Mouse (Mus musculus): ENCODE results near the gene Zc3h15. TPM values are rescaled to one million over a fixed set of nuclear protein-coding genes. Genes with fewer than 3 reads are reported as not detected.
"Not testable (repeated sequence)": the region's sequence is repeated elsewhere in the genome, so short reads cannot be mapped to it uniquely, and the experiment has no call there.

Gene Zc3h15
- total RNA-seq, 2 experiments from 2014 or later: 145 to 151 TPM

GRCm38 (mm10) chr2:83705580-83706158 lies 61.4 kb downstream of the Zc3h15 start:
- intact Hi-C loops (cut with DNase I): no loop called here

GRCm38 (mm10) chr2:83709896-83710524 lies 65.8 kb downstream of the Zc3h15 start:
- no peak for DNase-seq (ENCODE audit: low spot score in 2 of 2)
- intact Hi-C loops (cut with DNase I): loop anchor here (2.0 kb wide), 1 partner anchor 13 kb away; no protein-coding TSS in a partner anchor

More at GRCm38 (mm10) chr2:83705580-83706158, 61.4 kb downstream of the Zc3h15 start:
- no peak for DNase-seq (ENCODE audit: low spot score in 2 of 2)

- intact Hi-C loops (cut with DNase I); DNase-seq (ENCODE audit: low spot score in 2 of 2): not testable (repeated sequence)
Observed at GRCm38 (mm10) chr2:83713281-83713680, 69.0 kb downstream of the Zc3h15 start.

- DNase-seq (ENCODE audit: low spot score in 2 of 2): no peak
- intact Hi-C loops (cut with DNase I): no loop called here
Observed at GRCm38 (mm10) chr2:83713946-83714345, 69.7 kb downstream of the Zc3h15 start.

Other genes starting within 250 kb of the Zc3h15 start
- gene Itgav, start 80.0 kb downstream of the Zc3h15 start, total RNA-seq (2021): 100 to 1,000 TPM; 116 to 131 TPM
- gene Fam171b, start 168.2 kb downstream of the Zc3h15 start, total RNA-seq (2021): 100 to 1,000 TPM; 205 to 213 TPM